Mouse (Mus musculus) R1 (cell line): ENCODE results near the gene Auts2.

Experiments
- DNase-seq: peaks from one replicate; pipeline ENCODE4 v3.0.0-alpha.2; 2018; ENCODE audit warnings: low read depth, low spot score

The Auts2 gene

DNA sequence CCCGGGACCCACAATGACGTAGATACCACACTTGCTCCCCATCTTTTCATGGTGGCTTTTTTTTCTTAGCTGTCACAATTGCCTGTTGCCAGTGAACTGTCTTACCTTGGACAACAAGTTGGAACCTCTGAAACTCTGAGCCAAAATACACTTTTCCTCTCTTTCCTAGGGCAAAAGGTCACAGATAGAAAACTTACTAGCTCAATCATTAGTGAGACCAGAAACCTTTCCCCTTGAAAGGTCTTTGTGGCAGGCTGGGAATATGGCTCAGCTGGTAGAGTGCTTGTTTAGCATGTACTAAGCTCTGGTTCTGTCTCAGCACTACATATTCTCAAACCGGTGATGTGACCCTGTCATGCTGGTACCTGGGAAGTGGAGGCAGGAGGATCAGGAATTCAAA is 93.1 kb downstream of the Auts2 start:
- DNase-seq: no peak

DNA sequence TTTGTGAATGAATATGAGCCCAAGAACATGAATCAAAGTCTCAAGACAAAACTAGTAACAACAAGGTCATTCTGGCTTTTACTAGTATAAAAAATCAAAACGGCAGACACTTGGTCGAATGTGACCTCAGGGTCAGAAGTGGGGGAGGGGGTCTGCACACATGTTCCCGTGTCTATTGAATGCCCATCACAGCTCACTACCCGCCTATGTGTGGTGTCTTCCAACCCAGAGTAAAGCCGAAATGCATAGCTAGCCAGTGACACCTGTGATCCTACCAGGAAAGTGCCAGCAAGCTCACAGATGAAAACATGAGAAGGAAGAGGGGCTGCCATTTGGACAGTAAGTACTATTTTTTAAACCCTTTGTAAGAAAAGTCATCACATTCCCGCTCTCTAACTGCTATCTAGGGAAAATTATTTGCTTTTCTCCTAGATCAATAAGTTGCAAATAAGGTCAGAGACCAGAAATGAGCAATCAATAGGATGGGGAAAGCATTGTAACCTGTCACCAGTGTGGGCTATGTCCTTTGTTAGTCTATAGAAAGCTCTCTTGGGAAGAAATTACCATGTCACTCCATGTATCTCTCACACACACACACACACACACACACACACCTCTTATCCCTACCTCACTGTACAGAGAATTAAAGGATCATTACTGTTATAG is 94.6 kb downstream of the Auts2 start:
- no peak for DNase-seq

DNA sequence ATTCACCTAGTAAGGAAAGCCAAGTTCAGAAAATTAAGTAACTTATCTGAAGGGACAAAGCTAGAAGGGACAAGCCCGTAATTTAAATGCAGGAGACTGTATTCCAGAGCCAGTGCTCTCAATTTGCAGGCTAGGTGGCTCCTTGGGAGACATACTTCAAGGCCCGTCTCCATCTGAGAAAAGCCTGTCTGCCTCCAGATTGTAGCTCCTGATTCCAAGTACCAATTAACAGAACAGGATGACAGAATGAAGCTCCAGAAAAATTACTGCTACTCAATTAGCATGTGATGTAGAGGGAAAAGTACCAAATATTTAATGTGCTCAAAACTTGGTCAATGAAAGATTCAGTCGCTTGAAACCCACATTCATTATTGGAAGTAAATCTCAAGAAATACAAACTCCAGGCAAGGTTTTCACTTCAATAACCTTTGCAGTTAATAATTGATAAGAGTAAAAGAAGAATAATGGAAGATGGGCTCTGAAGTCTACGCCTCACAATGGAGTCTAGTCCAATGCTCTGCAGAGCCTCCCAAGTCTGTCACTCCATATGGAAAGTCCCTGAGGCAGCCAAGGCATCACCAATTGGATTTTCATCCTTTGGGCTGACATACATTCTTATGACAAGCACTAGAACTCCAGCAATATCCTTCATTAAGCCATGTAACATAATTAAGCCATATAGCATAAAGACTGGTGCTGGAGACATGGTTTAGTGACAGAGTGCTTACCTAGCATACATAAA is 97.8 kb downstream of the Auts2 start:
- DNase-seq: no peak

DNA sequence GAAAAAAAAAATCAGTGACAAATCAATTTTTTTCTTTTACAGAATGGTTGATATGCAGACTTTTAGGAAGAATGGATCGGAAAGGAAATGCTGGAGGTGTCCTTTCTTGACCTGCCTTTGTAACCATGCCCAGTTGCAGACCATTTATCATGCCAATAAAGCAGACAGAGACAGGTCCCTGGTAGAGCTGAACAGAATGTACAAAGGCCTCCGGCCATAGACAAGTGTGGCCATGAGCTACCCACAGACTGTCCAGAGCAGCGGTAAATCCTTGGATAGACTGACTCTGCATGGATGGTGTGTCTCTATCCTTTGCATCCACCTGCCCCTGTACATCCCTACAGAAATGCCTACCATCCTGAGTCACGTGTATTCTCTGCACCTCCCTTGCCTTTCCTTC is 100.2 kb downstream of the Auts2 start:
- no peak for DNase-seq

DNA sequence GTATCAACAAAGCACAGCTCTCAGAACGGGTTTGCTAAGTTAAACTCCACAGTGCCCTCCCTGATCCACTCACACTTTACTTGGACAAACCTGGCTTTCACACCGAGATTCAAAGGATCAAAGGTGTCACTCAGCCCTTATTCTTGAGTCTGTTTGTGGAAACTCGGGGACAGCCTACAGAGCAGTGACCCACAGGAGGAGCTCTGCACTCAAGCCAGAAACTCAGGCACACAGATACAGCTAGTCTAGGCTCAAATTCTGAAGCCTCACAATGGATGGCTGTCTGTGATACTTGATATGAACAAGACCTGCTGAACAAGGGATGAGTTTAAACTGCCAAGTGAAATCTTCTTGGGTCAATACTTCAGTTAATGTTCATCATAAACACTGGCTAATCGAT is 104.7 kb downstream of the Auts2 start:
- no peak for DNase-seq

DNA sequence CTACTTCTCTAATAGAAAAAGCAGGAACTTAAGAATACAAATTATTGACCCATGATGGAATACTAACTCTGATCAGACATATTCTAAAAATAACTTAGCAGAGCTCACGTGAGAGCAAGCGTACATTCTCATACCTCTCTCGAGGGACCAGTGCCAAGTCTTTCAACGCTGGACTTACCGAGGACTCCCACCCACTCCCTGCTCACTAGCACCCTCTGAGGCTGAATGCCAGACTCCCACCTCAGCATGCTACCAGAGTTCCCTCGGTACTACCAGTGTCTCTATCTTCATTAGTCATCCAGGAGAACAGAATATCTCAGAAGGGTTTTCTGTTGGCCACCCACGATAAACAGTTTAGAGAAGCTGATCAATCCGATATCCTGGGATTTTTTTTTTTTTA is 105.2 kb downstream of the Auts2 start:
- no peak for DNase-seq

- DNase-seq: no peak
Measured at GRCm38 (mm10) chr5:132437478-132437877, 105.7 kb downstream of the Auts2 start.

DNA sequence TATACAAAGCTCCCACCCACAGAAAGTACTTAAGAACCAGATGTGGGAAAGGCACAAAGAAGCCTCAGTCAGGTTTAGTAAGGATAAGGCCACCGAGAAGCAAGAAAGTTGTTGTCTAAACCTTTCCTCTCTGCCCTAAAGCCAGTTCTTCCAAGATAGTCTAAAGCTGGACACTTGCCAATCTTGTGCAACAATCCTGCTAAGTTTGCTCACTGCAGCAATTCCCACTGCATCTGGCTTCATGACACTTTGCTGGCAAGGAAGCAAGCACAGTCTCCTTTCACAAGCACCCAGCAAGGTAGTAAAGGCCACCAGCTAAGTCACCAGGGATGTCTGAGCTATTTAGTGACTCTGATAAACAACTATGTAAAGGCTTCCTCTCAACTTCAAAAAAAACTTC is 106.2 kb downstream of the Auts2 start:
- no peak for DNase-seq

GRCm38 (mm10) chr5:132436473-132436872 is 106.7 kb downstream of the Auts2 start:
- DNase-seq: no peak

DNA sequence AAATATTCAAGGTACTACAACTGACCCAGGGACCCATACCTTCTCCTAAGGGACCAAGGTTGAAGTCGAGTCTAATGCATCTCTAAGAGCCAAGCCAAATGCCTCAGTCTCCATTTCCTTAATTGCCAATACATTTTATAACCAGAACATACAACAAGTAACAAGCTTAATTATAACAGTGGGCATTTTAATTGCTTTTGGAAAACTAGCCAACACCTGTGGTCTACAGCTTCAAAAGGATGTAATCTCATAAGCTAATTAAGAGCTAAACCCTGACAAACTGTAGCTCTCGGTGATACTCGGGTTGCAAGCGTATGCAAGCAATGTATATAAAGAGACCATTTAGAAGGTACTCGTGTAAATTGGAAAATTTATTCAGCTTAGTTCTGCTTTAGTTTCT is 107.7 kb downstream of the Auts2 start:
- no peak for DNase-seq

DNA sequence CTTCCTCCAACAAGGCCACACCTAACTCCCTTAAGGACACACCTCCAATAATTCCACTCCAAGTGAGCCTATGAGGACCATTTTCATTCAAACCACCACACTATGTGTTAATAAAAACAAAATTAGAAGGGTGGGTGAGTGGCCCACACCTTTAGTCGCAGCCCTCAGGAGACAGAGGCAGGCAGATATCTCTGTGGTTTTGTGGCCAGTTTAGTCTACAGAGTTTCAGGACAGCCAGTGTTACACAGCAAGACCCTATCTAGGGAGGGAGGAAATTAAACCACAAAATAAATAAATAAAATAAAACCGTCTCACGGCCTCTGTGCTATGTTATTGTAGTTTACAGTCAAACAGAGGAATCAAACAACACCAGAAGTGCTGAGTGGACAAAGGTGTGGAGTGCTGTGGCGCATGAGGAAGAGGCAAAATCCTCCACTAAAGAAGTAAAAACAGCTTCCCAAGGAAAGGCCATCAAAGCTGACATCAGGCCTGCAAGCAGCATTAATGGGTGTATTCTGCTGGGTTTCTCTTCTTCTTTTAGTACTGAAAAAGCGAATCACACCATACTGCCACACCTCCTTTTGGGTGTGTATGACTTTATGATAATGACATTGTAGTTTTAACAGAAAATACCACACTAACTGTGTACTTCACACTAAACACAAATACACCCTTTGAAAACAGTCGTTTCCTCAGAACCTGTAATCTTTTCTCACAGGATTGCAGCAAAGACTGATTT is 109.6 kb downstream of the Auts2 start:
- DNase-seq: no peak

DNA sequence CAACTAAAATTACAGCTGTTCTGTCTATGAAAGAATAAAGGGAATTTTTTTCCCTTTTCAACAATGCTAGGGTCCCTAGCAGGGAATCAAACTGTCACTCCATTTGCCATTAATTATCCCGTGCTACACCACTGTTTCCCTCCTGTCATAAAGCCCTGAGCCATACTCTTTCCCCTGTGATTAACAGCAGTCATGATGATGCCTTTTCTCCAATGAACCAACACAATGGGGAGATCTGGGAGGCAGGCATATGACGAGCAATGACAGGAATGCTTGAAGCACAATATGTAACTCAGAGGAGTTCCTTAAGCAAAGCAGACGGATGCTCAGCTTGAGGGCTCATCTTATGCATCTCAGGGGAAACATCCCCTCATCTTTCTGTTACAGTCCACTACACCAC is 113.8 kb downstream of the Auts2 start:
- no peak for DNase-seq

DNA sequence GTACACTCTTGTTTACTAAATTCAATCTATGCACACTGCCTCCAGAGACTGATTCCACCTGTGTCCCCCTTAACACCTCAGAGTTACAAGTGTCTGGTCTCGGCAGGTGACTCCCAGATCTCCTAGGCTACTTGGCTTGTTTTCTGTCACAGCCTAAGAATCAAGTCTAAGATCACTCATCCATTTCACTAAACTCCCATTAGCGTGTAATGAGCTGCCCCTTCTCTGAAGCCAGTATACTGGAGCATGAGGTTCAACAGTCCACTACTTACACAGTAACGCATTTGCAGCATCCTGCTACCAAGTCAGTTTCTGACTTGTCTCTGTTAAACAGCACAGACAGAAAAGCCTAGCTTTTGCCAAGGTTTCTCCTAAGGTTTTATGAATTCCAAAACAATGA is 116.8 kb downstream of the Auts2 start:
- no peak for DNase-seq

DNA sequence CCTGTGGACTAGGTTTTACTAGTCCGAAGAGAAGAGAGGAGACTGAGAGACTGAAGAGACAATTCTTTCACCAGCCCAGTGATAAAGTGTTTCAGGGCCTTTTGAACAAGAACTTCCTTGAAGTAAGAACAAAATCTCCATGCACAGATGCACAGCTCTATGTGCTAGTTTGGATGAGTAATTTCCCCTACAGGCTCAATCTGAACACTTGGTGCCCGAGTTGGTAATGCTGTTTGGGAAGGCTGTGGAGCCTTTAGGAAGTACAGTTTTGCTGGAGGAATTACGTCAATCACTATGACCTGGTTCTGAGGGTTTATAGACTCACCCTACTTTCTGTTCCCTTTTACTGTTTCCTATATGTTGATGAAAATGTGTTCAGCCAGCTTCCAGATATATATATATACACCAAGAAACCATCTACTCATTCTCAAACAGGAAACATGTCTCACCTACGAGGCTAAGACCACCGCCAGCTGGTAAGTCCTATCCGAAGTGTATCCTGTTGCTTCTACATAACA is 117.3 kb downstream of the Auts2 start:
- no peak for DNase-seq

DNA sequence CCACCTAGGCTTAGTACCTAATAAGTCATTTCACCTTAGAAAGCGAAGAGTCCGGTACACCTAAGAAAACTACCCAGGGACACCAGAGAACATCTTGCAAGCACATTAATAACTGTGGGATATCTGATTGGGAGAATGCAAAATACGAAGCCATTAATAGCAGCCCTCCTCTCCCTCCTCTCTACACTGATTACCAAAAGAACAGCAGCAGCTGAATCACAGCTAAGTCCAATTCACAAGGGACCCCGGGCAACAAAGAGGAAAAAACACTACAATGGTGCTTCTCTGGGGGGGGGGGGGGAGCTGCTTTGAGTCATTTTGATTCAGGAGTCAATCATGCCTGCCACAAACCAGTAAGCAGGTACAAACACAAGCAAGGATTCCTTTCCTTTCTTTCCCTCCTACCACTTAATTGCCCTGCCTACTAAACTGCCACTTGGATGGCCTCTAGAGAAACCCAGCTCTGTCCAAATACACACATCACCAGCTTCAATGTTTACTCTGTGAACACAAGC is 132.7 kb downstream of the Auts2 start:
- DNase-seq: no peak

GRCm38 (mm10) chr5:132408892-132409575 is 134.1 kb downstream of the Auts2 start:
- no peak for DNase-seq

GRCm38 (mm10) chr5:132400556-132400955 is 142.6 kb downstream of the Auts2 start:
- no peak for DNase-seq

DNA sequence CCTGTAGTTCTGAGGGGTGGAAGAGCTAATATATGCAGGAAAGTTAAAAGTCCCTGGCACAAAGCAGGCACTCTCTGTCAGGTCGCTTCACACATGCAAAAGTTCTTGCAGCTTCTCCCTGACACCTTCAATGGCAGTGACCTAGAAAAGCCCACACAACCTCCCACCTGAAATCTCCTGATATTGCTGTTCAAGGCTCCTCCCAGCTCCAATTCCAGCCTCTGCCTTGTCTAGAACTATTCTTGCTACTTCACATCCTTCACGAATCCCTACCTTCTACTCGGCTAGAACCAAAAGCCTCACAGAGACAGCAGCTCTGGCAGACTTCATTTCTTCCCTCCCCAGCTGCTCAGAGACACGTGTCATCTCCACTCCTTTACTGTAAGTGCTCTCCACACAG is 143.7 kb downstream of the Auts2 start:
- DNase-seq: no peak

- DNase-seq: no peak
Measured at GRCm38 (mm10) chr5:132395922-132396321, 147.2 kb downstream of the Auts2 start.

DNA sequence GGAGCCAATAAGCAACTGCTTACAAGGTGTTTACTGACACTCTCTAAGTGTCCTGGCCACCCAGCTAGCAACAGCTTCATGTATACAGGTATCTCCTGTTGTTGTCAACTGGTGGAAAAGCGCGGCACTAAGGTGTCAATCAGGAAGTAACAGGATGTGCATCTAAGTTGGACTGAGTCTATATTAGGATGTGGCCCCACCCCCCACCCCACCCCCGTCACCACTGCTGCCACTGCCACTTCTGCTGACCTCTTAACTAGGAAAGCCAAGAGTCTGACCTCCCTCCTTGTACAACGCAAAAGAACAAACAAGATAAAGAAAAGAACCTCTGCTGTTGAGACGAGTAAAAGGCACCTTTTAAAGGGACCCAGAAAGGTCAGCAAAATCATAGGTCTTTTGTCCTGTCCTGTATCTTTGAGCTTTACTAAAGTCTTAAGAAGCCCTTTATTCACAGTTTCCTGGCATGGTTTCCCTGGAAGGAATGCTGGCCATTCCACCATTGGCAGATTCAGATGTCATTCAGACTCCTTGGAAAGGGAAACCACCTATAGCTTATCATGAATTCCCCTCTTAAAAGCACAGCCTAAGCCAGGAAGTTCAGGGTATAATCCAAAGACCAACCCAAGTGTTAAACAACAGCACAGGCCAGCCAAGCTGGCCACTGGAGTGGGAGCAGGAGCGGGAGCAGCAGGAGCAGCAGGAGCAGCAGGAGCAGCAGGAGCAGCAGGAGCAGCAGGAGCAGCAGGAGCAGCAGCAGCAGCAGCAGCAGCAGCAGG is 148.2 kb downstream of the Auts2 start:
- DNase-seq: no peak
